In genomic region chr9:107465657-107466056, GRCm38 (mm10) we compare ENCODE assay signal across 19 mouse cellular contexts.
A peak's percentile ranks its signal among the peaks of the same experiment; 100 is the strongest.
DNase-seq lines count a peak whose midpoint lies in the region; ATAC-seq and TF ChIP-seq lines count a peak whose summit lies in the region.
"Had no signal": no experiment of that assay in that cellular context is flagged by ENCODE, and none has a peak within 500 bp of the region (broad histone marks: within the 10 kb centered on the region; RNA-seq: fewer than 3 reads in every experiment).

No protein-coding gene starts in this region.

- TF ChIP-seq CTCF in hindbrain, postnatal 0 days (IDR thresholded peaks at IDR 0.05; ENCODE audit: low read depth): no peak

- no peaks in the 10 kb centered on the region; the same call in none of the 2 replicates for H3K27me3 ChIP-seq in heart, embryonic 10.5 days (ENCODE audit: insufficient read depth, poor library complexity, severe bottlenecking)
- H3K27me3 ChIP-seq in hindbrain, postnatal 0 days (ENCODE audit: insufficient read depth, low read length): no peaks in the 10 kb centered on the region

- DNase-seq in heart, embryonic 10.5 days (ENCODE audit: low spot score): no peak
- DNase-seq in heart, postnatal 25 days (ENCODE audit: low spot score): no peak
- DNase-seq in MN1 (ENCODE audit: low spot score): peak; percentile 19
- peak; percentile 72 for DNase-seq in Muller cell, postnatal 12 days (ENCODE audit: inconsistent ontology term)
- DNase-seq in hindbrain, postnatal 0 days (ENCODE audit: low spot score): peak; percentile 53
- DNase-seq in kidney, adult 11 months: no peak
- DNase-seq in gastrocnemius, postnatal 25 days: no peak
- DNase-seq: heart, adult 2 months; heart, postnatal 36 days; lung, embryonic 14.5 days; lung, postnatal 4 days; retina, postnatal 1 day; thymus, postnatal 36 days had no signal

- ATAC-seq in hindbrain, postnatal 0 days: no peak
- ATAC-seq: forebrain, embryonic 15.5 days; intestine, embryonic 16.5 days had no signal

- H3K9ac ChIP-seq in hindbrain, postnatal 0 days (replicated peaks; ENCODE audit: low read length): no peak overlapping the region
- H3K9ac ChIP-seq: embryonic facial prominence, embryonic 15.5 days; forebrain, embryonic 15.5 days; lung, embryonic 14.5 days had no signal

- H3K27ac ChIP-seq in heart, embryonic 10.5 days: peak overlapping the region; percentile 87
- H3K27ac ChIP-seq in hindbrain, postnatal 0 days: no peak overlapping the region
- H3K27ac ChIP-seq: embryonic facial prominence, embryonic 15.5 days; forebrain, embryonic 15.5 days; heart, adult 2 months; kidney, postnatal 0 days; limb, embryonic 10.5 days had no signal

- H3K4me2 ChIP-seq in hindbrain, postnatal 0 days (ENCODE audit: low read depth, low read length): no peak overlapping the region
- H3K4me2 ChIP-seq: embryonic facial prominence, embryonic 15.5 days; forebrain, embryonic 15.5 days; liver, embryonic 11.5 days; lung, embryonic 14.5 days had no signal

- H3K4me1 ChIP-seq in heart, embryonic 10.5 days: peaks cover 69% of the 10 kb centered on the region
- peaks cover 10% of the 10 kb centered on the region; the same call in 1 of the 2 replicates for H3K4me1 ChIP-seq in hindbrain, postnatal 0 days (ENCODE audit: insufficient read depth, low read length)

- intact Hi-C loops in heart, postnatal 25 days (cut with DNase I): no loop called here

- H3K4me3 ChIP-seq in heart, embryonic 10.5 days: no peak overlapping the region
- H3K4me3 ChIP-seq in hindbrain, postnatal 0 days (ENCODE audit: low read length): no peak overlapping the region
- H3K4me3 ChIP-seq: embryonic facial prominence, embryonic 15.5 days; forebrain, embryonic 15.5 days; heart, adult 2 months; limb, embryonic 10.5 days had no signal

- WGBS in heart, embryonic 10.5 days: 24% methylated on average over 6 of the region's 6 CpGs
- WGBS in hindbrain, postnatal 0 days: 22% methylated on average over 6 of the region's 6 CpGs

- no peaks in the 10 kb centered on the region for H3K36me3 ChIP-seq in heart, embryonic 10.5 days
- H3K36me3 ChIP-seq in hindbrain, postnatal 0 days (ENCODE audit: insufficient read depth, low read length): no peaks in the 10 kb centered on the region
- H3K36me3 ChIP-seq: embryonic facial prominence, embryonic 15.5 days; forebrain, embryonic 15.5 days; limb, embryonic 10.5 days had no signal

- no peaks in the 10 kb centered on the region for H3K9me3 ChIP-seq in heart, embryonic 10.5 days
- H3K9me3 ChIP-seq in hindbrain, postnatal 0 days (ENCODE audit: low read length): no peaks in the 10 kb centered on the region
- H3K9me3 ChIP-seq: embryonic facial prominence, embryonic 15.5 days; forebrain, embryonic 15.5 days; limb, embryonic 10.5 days had no signal

Comparison
In these comparisons a context has a peak if more than half of its experiments do, and no peak if none do; other contexts are left out.
1. DNase-seq: peak in MN1 (single experiment), Muller cell, postnatal 12 days (single experiment) and hindbrain, postnatal 0 days (single experiment); none in heart, embryonic 10.5 days (single experiment), heart, postnatal 25 days (single experiment), kidney, adult 11 months (single experiment) and gastrocnemius, postnatal 25 days (single experiment).